Mouse (Mus musculus) bone marrow macrophage, adult 2 months (primary cell): Measurements from ENCODE around the gene Trim29.

Source experiments
- CTCF ChIP-seq: IDR thresholded peaks from 2 replicates; pipeline ENCODE4 v1.5.1; 2012; ENCODE audit warnings: low read depth, mild to moderate bottlenecking, low read length, moderate library complexity
- POLR2A ChIP-seq: IDR thresholded peaks from 2 replicates; pipeline ENCODE4 v1.6.1; 2012; ENCODE audit warnings: mild to moderate bottlenecking, low read depth, low read length, borderline replicate concordance

GRCm38 (mm10) chr9:43286870-43287269 lies 23.8 kb upstream of the Trim29 start:
- TF ChIP-seq CTCF (peak; percentile 82), POLR2A (no peak)
